8 mouse cellular contexts compared by ENCODE assay signal in the genomic region with DNA sequence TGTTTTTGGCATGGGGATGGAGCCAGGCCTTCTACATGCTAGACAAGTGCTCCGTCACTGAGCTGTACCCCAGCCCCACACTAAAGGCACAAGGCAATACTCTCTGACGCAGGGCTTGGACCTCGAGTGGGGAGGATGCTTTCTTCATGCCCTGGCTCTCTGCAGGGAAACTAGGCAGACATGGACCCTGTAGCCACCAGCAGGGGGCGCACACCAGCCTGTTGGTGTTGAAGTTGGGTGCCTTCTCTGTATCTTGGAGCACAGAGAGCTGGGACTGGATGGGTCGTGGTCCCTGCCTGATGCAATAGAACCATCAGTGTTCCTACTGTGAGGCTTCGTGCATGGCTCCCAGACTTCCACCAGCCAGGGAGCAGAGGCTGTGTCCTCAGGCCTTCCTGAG. TPM values are rescaled to one million over a fixed set of nuclear protein-coding genes. Genes with fewer than 3 reads are reported as not detected.
DNase-seq lines count a peak whose midpoint lies in the region; ATAC-seq lines count a peak whose summit lies in the region.

No protein-coding gene starts in this region.

- no peak overlapping the region for H3K4me2 ChIP-seq in liver, embryonic 12.5 days

- H3K36me3 ChIP-seq in liver, embryonic 12.5 days, result peaks cover 95% of the 10 kb centered on the region

- intact Hi-C loops in left cerebral cortex, postnatal 14 days (cut with DNase I), result no loop called here

- 44% methylated on average over 6 of the region's 6 CpGs for WGBS in liver, embryonic 12.5 days (ENCODE audit: insufficient replicate concordance)

- H3K27me3 ChIP-seq in liver, embryonic 12.5 days (replicated peaks), result no peaks in the 10 kb centered on the region

- no peaks in the 10 kb centered on the region for H3K4me1 ChIP-seq in liver, embryonic 12.5 days

- H3K4me3 ChIP-seq in liver, embryonic 12.5 days, result no peak overlapping the region

- H3K27ac ChIP-seq in liver, embryonic 12.5 days, result no peak overlapping the region

- no peak for ATAC-seq in liver, embryonic 12.5 days

- DNase-seq in liver, result peak; percentile 69
- DNase-seq in MEL-GATA-1-ER (ENCODE audit: extremely low read depth, low read depth), result peak; percentile 26
- DNase-seq in cerebellum, adult 11 months, result peak; percentile 56
- DNase-seq in frontal cortex, postnatal 36 days (ENCODE audit: low spot score in 2 of 2), result peak; percentile 59 to 70
- DNase-seq in left cerebral cortex, postnatal 14 days (ENCODE audit: low spot score in 2 of 2), result peak; percentile 71 to 74
- peak; percentile 22 for DNase-seq in retina, adult 2 months (ENCODE audit: low read depth, low spot score)
- no peak for DNase-seq in urinary bladder, postnatal 10 days (ENCODE audit: low spot score)

- no peak overlapping the region for H3K9ac ChIP-seq in liver, embryonic 12.5 days

- H3K9me3 ChIP-seq in liver, embryonic 12.5 days (replicated peaks), result no peaks in the 10 kb centered on the region

RNA-seq across cellular contexts. Expression of a gene that starts 10.3 kb away (rescaled TPM):
- polyA plus RNA-seq in liver, embryonic 12.5 days (2016; fragmentation: Nextera tagmentation; extraction: Ambion mirVana), result 11.5 and 12.6 TPM in 2 replicates
- total RNA-seq in left cerebral cortex, postnatal 14 days (2021), result 10 to 100 TPM; 22.7 to 22.8 TPM

RNA-seq across cellular contexts. Expression of a gene that starts 23.6 kb away (rescaled TPM):
- polyA plus RNA-seq in liver, embryonic 12.5 days (2016; fragmentation: Nextera tagmentation; extraction: Ambion mirVana), result 266 and 281 TPM in 2 replicates
- 100 to 1,000 TPM; 440 to 455 TPM for total RNA-seq in left cerebral cortex, postnatal 14 days (2021)

RNA-seq across cellular contexts. Expression of a gene that starts 48.2 kb away (rescaled TPM):
- 0.08 TPM in 1 of 2 replicates, not detected in the other for polyA plus RNA-seq in liver, embryonic 12.5 days (2016; fragmentation: Nextera tagmentation; extraction: Ambion mirVana)
- total RNA-seq in left cerebral cortex, postnatal 14 days (2021), result 100 to 1,000 TPM; 455 to 479 TPM
